Mouse (Mus musculus): ENCODE measurements around the gene Alyref. TPM values are rescaled to one million over a fixed set of nuclear protein-coding genes. Genes with fewer than 3 reads are reported as not detected.
"Not testable (repeated sequence)": the region's sequence is repeated elsewhere in the genome, so short reads cannot be mapped to it uniquely, and the experiment has no call there.

The Alyref gene
- polyA plus RNA-seq, 2 experiments from 2014 or later = 8.5 to 42.6 TPM

DNA sequence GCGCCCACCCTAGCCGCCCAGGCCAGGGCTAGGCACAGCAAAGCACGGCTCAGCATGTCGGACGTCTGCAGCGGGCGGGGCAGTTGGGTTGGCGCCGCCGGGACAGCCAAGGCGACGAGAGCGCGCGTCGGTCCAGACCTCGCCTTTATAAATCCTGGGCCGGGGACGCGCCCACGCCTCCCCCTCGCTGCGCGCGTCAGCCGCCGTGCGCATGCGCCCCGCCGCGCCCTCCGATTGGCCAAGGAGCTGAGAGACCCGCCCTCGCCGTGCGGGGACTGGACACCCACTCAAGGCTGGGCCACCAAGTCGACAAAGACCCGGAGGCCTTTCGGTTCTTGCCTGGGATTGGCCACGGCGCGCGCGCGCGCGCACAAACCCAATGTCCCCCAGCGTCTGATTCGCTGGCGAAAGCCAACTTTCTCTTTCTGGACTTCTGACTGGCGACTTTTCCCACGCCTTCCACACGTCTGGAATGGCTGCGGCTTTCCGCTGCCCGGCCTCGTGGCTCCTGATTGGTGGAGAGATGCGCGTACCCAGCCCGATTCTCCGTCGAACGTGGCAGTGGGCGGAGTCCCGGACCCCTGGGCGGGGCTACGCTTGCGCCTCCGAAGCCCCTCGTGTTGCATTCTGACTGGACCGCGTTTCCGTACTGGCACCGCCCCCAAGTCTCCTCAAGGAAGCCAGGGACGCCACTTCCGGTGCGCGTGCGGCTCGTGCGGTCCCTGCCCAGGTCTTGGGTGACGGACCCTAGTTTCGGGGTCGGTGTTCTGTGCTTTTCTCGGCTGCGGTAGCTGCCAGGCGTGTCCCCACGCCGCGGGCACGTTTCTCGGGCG lies 25.2 kb downstream of the Alyref start, which contains the start of gene P4hb:
Gene P4hb, minus strand, starts transcription at position 502 of the 833 bp plus-strand sequence.
- ATAC-seq = peak; percentile 82

DNA sequence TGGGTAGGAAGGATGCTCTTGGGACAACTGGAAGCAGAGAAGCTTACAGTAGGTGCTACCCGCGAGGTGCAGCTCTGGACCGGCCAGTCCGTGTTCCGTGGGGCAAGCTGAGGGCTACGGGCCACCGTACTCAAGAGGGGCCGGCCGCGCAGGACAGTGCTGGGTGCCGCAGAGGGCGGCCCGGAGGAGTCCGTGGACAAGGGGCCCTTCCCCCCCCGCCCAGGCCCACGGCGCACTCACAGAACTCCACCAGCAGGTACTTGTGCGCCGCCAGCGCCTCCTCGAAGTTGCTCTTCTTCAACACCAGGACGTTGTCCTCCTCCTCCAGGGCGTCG lies 25.8 kb downstream of the Alyref start:
- peak; percentile 9 for ATAC-seq

DNA sequence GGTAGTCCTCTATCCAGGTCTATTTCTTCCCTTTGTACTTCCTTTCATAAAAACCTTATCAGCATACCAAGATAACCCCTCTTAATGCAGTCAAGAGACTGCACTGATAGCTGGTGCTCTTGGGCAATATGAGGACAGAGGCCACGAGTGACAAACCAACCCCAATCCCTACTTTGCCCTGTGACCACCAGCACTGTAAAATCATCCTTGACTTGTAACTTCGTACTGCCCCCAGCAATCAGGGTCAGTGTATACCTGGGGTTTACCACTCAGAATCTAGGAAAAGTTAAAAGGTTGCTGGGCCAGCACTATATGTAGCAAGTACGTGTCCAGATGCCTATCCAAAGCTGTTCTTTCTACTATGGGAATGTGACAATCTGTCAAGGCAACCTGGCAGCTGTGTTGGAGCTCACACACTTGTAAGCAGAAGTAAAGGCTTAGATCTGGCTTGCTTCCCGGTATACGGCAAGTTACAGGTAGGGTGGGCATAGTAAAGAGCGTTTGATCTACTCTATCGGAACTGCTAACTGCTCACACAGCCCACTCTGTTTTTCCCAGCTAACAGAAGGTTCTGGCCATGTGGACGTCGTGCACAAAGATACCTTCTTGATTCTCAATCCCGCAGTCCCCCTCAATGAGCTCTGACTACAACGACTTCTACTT lies 26.3 kb downstream of the Alyref start:
- no peak for ATAC-seq

DNA sequence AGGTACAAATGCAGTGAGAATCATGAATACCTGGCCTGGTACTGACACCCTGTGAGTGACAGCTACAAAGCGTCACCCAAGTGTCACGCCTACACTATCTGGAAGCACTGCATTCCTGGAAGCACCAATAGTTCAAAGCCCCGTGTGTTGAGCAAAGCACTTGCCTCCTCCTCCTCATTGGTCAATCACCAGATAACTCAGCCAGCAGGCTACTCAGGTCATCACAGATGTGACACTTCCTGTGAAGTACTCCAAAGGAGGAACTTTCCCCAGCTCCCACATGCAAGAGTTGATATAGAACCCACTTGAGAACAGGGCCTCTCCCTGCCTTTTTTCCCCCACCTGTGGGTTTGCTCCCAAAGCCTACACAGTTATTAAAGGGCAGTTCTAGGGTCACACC lies 27.0 kb downstream of the Alyref start:
- no peak for ATAC-seq

DNA sequence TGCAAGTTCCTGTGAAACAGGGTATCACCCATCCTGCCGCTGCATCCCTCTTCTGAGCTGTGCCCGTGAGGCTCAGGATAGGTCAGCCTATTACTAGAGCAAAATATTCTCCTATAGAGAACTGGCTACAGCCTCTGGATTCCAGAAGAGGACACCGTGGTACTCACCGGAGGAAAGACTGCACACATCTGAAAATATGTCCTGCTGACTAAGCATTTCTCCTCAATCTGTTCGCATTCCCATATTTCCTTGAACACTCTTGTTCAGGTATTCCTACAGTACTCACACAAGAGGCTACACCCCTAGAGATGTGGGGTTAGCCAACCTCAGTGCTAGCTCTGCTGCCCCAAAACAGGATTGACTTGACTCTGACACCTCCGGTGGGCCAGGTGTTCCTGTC lies 29.8 kb downstream of the Alyref start:
- ATAC-seq = no peak

DNA sequence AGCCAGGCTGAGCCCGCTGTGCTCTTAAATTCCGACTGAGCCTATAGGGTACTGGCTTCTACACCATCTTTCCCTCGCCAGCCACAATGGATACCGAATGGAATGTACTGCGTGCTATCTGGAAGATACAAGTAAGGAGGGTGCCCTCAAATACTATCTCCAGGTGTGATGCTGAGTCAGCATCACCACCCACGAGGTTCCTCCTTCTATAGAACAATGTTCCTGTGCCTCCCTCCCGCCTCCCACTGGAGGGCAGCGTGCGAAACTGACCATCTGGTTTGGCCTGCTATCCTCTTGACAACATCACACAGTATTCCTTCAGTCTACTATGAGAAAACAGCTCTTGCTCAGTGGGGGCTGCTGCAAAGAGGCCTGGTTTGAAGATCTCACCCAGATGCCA lies 33.1 kb downstream of the Alyref start:
- no peak for ATAC-seq

DNA sequence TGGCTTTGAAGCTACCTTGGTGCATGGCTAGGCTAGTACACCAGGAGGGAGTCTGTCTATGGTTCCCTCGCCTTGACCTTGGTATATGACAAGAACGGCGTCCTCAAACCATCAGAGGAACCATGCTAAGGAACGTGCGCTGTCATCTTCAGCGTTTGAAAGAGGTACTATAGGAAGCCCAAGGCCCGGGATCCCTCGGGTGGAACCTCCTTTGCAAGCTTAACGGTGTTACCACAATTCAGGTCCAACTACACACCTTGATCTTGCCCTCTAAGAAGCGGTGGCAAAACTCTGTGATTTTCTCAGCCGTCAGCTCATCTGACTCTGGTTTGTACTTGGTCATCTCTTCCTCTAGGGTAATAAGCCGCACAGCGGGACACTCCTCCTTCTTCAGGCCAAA lies 35.2 kb downstream of the Alyref start:
- no peak for ATAC-seq

DNA sequence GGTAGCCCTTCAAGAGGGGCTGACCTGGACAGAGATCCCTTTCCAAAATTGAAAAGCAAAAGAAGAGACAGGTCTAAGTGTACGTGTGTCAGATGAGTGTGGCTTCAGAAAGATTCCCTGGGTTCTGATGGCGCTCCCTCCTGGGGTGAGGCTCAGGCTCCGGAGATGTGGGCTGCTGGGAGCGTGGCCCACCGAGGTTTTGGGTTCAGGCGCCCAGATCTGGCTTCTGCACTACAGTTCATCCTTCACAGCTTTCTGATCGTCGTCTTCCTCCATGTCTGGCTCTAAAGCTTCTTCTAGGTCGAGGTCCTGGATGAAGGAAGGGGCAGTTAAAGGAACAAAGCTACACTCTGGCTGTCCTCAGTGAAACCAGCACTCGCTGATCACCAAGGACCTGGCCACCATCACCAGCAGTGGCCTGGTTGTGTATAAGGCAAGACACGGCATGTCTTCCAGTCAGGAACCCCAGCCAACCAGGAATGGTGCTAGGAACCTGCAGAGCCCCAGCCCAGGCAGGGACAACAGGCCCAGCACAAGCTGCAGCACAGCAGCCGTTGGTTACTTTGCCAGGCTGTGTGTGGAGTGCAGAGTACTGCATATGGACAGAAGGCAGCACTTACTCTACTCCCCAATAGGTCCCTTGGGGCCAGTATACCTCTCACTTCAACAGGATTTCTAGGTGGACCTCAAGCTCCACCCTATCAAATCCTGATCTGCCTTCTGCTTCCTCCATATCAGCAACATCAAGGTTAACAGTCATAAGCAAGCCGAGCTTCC lies 37.0 kb downstream of the Alyref start:
- no peak for ATAC-seq

DNA sequence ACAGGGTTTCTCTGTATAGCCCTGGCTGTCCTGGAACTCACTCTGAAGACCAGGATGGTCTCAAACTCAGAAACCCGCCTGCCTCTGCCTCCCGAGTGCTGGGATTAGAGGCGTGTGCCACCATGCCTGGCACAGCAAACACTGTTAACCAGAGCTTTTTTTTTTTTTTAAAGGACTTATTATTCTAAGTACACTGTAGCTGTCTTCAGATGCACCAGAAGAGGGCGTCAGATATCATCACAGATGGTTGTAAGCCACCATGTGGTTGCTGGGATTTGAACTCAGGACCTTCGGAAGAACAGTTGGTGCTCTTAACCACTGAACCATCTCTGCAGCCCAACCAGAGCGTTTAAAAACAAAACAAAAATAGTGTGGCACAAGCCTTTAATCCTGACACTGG lies 39.3 kb downstream of the Alyref start:
- ATAC-seq = not testable (repeated sequence)

DNA sequence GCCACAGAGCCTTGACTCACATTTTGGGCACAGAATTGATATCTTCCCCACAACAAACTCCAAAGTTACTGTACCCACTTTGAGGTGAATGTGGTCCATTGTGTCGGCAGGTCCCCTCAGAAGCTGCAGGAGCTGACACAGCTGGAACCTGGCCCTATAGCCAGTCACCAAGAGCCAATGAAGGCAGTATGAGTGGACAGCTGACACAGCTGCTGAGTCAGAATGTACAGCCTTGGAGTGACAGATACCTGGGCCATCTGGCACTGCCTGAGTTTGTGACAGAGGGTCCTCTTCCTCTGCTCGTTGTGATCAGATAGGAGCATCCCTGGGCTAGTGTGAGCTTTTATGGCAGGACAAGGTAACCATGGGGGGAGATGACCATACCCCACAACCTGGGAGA lies 42.9 kb downstream of the Alyref start:
- no peak for ATAC-seq

DNA sequence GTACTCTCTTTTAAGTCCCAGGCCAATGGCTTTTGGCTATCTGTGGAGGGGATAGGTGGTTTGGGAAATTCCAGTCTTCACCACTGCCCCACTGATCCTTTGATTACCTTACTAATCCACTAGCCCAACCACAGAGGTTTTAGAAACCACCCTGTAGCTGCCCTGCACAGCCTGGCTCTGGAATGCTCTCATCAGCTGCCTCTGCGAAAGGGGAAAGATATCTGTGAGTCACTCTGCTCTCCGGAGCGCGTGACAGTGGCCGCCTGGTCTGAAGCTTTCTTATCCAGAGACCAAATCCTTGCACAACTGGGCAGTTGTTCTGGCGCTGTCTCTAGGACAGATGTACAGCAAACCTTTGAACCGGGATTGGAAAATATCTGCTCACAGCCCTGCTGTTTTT lies 43.3 kb downstream of the Alyref start:
- ATAC-seq = no peak

DNA sequence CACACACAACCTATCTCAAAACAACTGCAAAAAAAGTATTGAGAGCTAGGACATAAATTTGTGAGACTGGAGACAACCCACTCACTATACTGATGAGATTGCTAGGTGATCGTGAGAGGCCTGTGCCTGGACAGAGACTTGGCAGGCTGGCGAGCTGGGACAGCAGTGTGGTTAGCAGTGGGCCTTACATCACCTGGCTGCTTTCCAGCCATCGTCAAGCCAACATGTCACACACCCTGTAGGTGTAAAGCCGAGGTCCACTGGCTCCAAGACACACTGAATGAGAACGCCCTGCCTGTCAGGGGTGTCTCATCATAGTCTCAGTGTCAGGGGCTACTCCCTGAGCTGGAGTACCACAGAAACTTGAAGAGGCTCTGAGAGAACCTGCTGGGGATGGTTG lies 45.4 kb downstream of the Alyref start:
- no peak for ATAC-seq

DNA sequence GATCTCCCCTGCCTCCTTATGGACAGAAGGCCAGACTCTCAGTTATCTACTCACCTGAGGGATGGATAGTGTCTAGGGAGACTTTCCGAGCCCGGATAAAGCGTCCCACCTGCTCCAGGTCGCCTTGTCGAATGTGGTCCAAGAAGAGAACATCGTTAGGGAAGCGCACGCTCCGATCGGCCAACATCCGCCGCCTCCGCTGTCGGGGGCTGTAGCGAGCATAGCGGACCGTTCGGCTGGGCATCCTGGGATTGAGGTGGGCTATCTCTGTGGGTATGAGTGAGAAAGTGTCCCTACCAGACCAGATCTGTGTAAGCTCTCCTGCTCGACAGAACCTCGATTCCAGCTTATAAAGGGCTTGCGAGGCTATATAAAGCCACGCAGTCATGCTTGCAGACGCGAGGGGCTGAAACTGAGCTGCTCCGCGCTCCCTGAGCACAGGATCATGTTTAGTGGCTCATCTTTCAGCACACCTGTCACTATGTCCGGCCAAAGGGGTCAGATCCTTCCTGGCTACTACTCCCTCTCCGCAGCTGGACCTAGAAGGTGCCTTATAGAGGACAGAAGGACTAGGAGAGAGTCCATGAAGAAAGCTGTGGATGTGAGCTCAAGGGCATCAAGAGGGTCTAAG lies 47.2 kb downstream of the Alyref start, which contains the start of gene Ppp1r27:
Gene Ppp1r27, minus strand, starts transcription at position 323 of the 631 bp plus-strand sequence.
- ATAC-seq = no peak

DNA sequence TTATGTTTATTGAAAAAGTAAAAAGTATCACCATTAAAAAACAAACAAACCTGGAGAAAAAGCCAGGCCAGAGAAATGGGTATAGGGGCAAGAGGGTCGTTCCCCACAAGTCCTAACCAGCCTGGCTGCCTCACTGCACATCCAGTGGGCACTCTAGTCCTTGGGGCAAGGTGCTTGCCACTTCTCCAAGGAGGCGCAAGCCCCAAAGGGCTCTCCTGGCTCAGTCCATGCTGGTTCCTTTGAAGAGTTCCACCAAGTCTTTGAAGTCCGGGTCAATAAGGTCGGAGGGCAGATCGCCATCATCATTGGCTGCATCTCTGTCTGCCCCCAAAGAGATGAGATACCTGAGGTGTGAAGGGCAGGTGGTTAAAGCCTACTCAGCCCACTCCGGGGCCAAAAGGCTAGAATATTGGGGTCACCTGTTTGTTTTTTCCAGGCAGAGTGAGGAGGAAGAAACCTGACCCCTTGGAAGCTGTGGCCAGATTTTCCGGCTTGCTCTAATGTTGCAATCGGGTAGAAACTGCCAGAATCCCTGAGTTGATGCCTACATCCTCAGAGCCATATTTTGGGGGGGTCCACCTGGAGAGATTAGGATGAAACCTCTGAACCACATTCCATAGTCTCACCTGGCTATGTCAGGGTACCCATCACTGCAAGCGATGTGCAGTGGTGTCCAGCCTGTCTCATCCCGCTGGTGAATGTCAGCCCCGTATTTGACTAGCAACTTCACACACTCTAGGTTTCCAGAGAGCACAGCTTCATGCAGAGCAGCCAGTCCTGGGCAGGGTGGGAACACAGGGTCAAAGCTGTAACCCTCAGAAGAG lies 48.0 kb downstream of the Alyref start:
- peak; percentile 9 for ATAC-seq

DNA sequence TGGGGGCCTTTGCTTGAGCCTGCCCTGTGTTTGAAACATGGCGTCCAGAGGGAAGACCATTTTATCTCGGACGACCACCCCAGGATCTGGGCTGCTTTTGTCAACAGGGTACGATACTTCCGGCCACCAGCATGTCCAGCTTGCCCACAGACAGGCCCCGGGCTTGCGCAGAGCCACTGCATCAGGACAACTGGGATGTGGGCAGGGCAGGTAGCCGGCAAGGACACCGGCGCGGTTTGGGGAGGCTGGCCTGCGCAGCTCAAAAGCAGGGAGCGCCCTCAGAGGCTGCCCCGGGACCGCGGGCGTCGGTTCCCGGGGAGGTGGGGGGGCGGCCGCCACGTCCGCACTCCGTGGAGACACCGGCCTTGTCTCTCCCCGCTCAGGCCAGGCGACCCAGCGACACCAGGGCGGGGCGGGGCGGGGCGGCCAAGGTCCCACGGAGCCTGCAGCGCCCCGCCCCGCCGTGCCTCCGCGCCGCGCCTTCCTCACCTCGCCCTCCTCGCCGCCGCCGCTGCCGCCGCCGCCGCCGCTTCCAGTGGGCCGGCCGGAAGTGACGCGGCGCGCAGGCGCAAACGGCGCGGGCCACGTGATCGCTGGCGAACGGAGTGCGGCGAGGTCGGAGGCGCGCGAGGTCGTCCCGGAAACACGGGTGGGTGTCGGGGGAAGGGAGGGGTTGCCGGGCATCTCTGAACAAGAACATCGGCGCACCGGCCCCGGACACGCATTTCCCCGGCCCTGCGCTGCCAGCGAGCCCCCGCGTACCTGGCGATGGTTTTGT lies 48.8 kb downstream of the Alyref start, which contains the start of gene Mcrip1:
Gene Mcrip1, minus strand, starts transcription at position 560 of the 778 bp plus-strand sequence.
- ATAC-seq = peak; percentile 86

DNA sequence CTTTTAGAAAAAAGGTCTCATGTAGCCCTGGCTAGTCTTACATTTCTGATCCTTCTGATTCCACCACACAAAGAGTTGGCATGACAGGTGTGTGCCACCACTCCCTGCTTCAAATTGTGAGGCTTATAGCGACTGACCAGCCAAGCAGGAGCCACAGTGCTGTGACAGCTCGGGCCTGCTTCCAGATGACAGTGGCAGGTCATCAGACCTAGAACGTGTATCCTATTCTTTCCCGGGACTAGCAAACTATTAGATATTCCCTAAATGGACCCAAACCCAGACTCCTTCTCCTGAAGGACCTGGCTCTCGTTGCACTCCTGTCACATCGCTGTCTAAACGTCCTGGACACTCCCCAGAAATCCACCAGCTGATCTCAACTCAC lies 49.4 kb downstream of the Alyref start:
- ATAC-seq = no peak

DNA sequence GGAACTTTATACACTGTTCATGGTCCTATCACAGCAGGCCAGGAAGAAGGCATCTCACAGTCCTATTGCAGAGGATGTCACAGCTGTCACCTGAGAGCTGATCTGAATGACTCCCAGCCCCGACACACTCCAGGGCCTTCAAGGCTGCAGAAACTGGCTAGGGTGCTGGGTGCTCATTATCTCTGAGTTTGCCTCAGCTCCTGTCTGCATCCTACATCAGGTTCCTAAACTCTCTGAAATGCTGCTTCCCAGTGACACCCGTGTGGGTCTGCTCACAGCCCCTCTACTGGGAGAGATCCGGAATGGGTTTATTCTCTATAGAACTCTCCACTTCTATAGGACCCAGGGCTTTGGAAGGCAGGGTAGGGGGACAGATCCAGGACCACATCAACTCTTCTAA lies 50.0 kb downstream of the Alyref start:
- ATAC-seq = no peak

DNA sequence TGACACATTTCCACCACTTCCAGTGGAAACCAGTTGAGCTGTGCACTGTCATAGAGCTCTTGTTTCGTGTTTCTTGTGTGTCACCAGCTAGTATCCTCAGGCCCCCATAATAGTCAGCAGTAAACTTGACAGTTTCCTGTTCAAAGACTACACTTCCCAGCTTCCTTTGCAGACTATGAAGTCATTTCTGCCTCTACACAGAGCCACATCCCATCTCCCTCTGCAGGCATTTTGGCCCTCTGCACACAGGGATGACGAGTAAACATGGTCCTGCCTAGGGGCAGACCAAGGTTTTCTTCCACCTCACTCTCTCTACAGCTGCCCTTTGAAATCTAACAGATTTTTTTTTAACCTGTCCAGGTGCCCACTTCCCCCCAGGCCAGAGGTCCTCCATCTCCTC lies 50.7 kb downstream of the Alyref start:
- peak; percentile 49 for ATAC-seq

DNA sequence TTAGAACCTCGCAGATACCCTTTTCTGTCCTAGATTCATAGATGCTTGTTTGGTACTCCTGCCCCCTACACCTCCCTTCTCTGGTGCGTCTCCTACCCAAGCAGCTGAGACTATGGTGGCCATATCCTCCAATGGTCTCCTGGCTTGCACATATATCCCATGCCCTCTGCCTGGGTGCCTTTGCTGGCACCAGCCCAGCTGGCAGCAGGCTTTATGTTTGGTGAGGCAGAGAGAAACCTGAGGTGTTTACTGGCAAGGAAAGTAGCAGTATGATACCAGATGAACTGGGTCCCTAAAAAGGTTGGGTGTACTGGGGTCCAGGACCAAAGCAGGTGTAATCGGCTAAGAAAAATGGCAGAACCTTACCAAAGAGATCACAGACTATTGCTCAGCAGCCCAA lies 52.2 kb downstream of the Alyref start:
- no peak for ATAC-seq

DNA sequence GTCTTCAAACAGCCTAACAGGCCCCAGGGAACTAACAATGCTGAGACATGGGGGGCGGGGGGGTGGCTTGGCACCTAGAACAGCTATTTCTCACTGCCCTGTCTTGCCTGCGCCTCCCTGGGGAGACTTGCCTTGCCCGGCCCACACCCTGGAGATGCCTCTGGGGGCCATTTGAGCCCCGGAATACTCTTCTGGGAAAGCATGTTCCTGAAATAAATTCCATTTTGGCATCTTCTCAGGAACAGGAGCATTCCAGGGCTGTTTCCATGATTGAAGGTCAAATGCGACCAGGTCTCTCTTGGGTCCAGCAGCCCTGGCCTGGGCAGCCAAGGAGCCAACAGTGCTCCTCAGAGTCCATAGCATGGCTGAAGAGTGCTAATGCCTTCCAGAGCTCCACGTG lies 55.8 kb downstream of the Alyref start:
- ATAC-seq = no peak

All from CD4-positive, CD25-positive, alpha-beta regulatory T cell, adult 4 months (primary cell).